Mouse (Mus musculus): ENCODE measurements around the gene Tmem92. TPM values are rescaled to one million over a fixed set of nuclear protein-coding genes. Genes with fewer than 3 reads are reported as not detected.

Tmem92 gene
- polyA plus RNA-seq (2015; fragmentation: Nextera tagmentation; extraction: Ambion mirVana): not detected in 2 replicates

DNA sequence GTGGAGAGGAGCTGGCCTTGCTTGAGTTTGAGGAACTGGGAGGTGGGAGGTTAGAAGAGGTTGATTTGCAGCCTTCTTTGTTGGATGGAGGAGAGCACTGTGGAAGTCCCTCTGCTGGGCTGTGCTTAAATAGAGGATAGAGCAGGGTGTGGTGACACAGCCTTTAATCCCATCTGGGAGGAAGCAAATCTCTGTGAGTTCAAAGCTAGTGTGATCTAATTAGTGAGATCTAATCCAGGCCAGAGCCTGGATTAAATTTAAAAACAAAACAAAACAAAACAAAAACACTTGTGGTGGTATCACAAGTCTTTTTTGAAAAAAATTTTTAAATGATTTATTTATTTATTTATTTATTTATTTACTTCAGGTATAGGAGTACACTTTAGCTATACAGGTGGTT is at the start of gene Tmem92:
TSS of gene Tmem92 (minus strand) at position 101 of the 400 bp plus-strand sequence.

GRCm38 (mm10) chr11:94741732-94742272 is 40.7 kb downstream of the Tmem92 start, which contains the start of gene Cdc34b:
Gene Cdc34b, plus strand, starts transcription at chr11:94741782.

Other genes starting within 250 kb of the Tmem92 start
- gene Rsad1, start 233.4 kb downstream of the Tmem92 start, polyA plus RNA-seq (2015; fragmentation: Nextera tagmentation; extraction: Ambion mirVana): 2.2 and 3.3 TPM in 2 replicates
- gene Chad, start 217.7 kb downstream of the Tmem92 start, polyA plus RNA-seq (2015; fragmentation: Nextera tagmentation; extraction: Ambion mirVana): 0.58 and 0.79 TPM in 2 replicates
- gene Acsf2, start 180.8 kb downstream of the Tmem92 start, polyA plus RNA-seq (2015; fragmentation: Nextera tagmentation; extraction: Ambion mirVana): 2.6 and 2.8 TPM in 2 replicates
- gene Lrrc59, start 152.9 kb downstream of the Tmem92 start, polyA plus RNA-seq (2015; fragmentation: Nextera tagmentation; extraction: Ambion mirVana): 112 and 135 TPM in 2 replicates
- gene Mrpl27, start 128.9 kb downstream of the Tmem92 start, polyA plus RNA-seq (2015; fragmentation: Nextera tagmentation; extraction: Ambion mirVana): 122 and 124 TPM in 2 replicates
- 2.9 and 3.7 TPM in 2 replicates for gene Eme1, start 128.7 kb downstream of the Tmem92 start, polyA plus RNA-seq (2015; fragmentation: Nextera tagmentation; extraction: Ambion mirVana)
- gene Xylt2, start 105.2 kb downstream of the Tmem92 start, polyA plus RNA-seq (2015; fragmentation: Nextera tagmentation; extraction: Ambion mirVana): 10.7 and 10.9 TPM in 2 replicates
- 0.07 and 0.12 TPM in 2 replicates for gene Gm11541, start 78.2 kb downstream of the Tmem92 start, polyA plus RNA-seq (2015; fragmentation: Nextera tagmentation; extraction: Ambion mirVana)
- 0.11 TPM in 1 of 2 replicates, not detected in the other for gene Cdc34b, start 40.9 kb downstream of the Tmem92 start, polyA plus RNA-seq (2015; fragmentation: Nextera tagmentation; extraction: Ambion mirVana)
- gene Col1a1, start 153.5 kb upstream of the Tmem92 start, polyA plus RNA-seq (2015; fragmentation: Nextera tagmentation; extraction: Ambion mirVana): 2,994 and 3,648 TPM in 2 replicates
- gene Hils1, start 184.9 kb upstream of the Tmem92 start, polyA plus RNA-seq (2015; fragmentation: Nextera tagmentation; extraction: Ambion mirVana): not detected in 2 replicates
- gene Sgca, start 193.6 kb upstream of the Tmem92 start, polyA plus RNA-seq (2015; fragmentation: Nextera tagmentation; extraction: Ambion mirVana): 10.9 and 13.0 TPM in 2 replicates
- gene Ppp1r9b, start 208.3 kb upstream of the Tmem92 start, polyA plus RNA-seq (2015; fragmentation: Nextera tagmentation; extraction: Ambion mirVana): 5.6 TPM in 2 replicates
- 7.9 and 8.4 TPM in 2 replicates for gene Samd14, start 227.2 kb upstream of the Tmem92 start, polyA plus RNA-seq (2015; fragmentation: Nextera tagmentation; extraction: Ambion mirVana)

All from urinary bladder, postnatal 0 days (tissue).